9 mouse cellular contexts compared by ENCODE assay signal in genomic region chr11:79736232-79737006, GRCm38 (mm10).
DNase-seq lines count a peak whose midpoint lies in the region; ATAC-seq lines count a peak whose summit lies in the region.
"Had no signal": no experiment of that assay in that cellular context is flagged by ENCODE, and none has a peak within 500 bp of the region (broad histone marks: within the 10 kb centered on the region; RNA-seq: fewer than 3 reads in every experiment).

No protein-coding gene starts in this region.

- H3K27ac ChIP-seq in heart, embryonic 14.5 days (replicated peaks in 1 of 2; ENCODE audit: control insufficient read depth in 1 of 2, insufficient read depth in 1 of 2, low read depth in 2 of 2, low read length in 2 of 2) = peak overlapping the region; percentile 52 to 82
- H3K27ac ChIP-seq in hindbrain, embryonic 14.5 days = no peak overlapping the region
- no peak overlapping the region for H3K27ac ChIP-seq in midbrain, embryonic 13.5 days

- WGBS in heart, embryonic 14.5 days = 71% methylated on average over 15 of the region's 15 CpGs
- 77% methylated on average over 15 of the region's 15 CpGs for WGBS in hindbrain, embryonic 14.5 days
- WGBS in midbrain, embryonic 13.5 days = 82% methylated on average over 15 of the region's 15 CpGs

- H3K36me3 ChIP-seq in heart, embryonic 14.5 days (ENCODE audit: control insufficient read depth, insufficient read depth, low read length) = no peaks in the 10 kb centered on the region
- H3K36me3 ChIP-seq in hindbrain, embryonic 14.5 days (replicated peaks; ENCODE audit: control insufficient read depth, insufficient read depth) = no peaks in the 10 kb centered on the region
- H3K36me3 ChIP-seq in midbrain, embryonic 13.5 days = no peaks in the 10 kb centered on the region
- H3K36me3 ChIP-seq: G1E had no signal

- H3K9ac ChIP-seq in heart, embryonic 14.5 days (ENCODE audit: low read length) = no peak overlapping the region
- 0 out of 2 replicates have a peak overlapping the region, but pooled peaks have one; percentile 8 for H3K9ac ChIP-seq in hindbrain, embryonic 14.5 days
- H3K9ac ChIP-seq in midbrain, embryonic 13.5 days (replicated peaks) = no peak overlapping the region

- peak; percentile 55; the same call in 1 of the 2 replicates for ATAC-seq in heart, embryonic 14.5 days (ENCODE audit: insufficient number of reproducible peaks, insufficient read depth, low FRiP score, low read depth)
- peak; percentile 43; the same call in 1 of the 2 replicates for ATAC-seq in hindbrain, embryonic 14.5 days (ENCODE audit: low FRiP score)
- ATAC-seq in midbrain, embryonic 13.5 days = peak; percentile 66

- H3K27me3 ChIP-seq in heart, embryonic 14.5 days (ENCODE audit: control insufficient read depth, insufficient read depth, low read length) = no peaks in the 10 kb centered on the region
- no peaks in the 10 kb centered on the region for H3K27me3 ChIP-seq in hindbrain, embryonic 14.5 days (ENCODE audit: control insufficient read depth, insufficient read depth, low read length)
- H3K27me3 ChIP-seq in midbrain, embryonic 13.5 days = no peaks in the 10 kb centered on the region

- no peaks in the 10 kb centered on the region for H3K9me3 ChIP-seq in heart, embryonic 14.5 days (ENCODE audit: control insufficient read depth, low read length)
- no peaks in the 10 kb centered on the region for H3K9me3 ChIP-seq in hindbrain, embryonic 14.5 days (ENCODE audit: control insufficient read depth, low read length)
- no peaks in the 10 kb centered on the region for H3K9me3 ChIP-seq in midbrain, embryonic 13.5 days
- H3K9me3 ChIP-seq: G1E had no signal

- H3K4me2 ChIP-seq in heart, embryonic 14.5 days (ENCODE audit: low read length) = peak overlapping the region; percentile 11; the same call in 1 of the 2 replicates
- H3K4me2 ChIP-seq in hindbrain, embryonic 14.5 days (replicated peaks) = no peak overlapping the region
- H3K4me2 ChIP-seq in midbrain, embryonic 13.5 days (replicated peaks) = no peak overlapping the region

- DNase-seq in heart, adult 9 months (ENCODE audit: low spot score in 2 of 2) = no peak
- peak; percentile 63 for DNase-seq in adipocyte (ENCODE audit: low spot score)
- no peak for DNase-seq in hindbrain, embryonic 14.5 days (ENCODE audit: low spot score)
- no peak for DNase-seq in cerebellum, adult 8-10 months
- no peak for DNase-seq in kidney, adult 11 months
- no peak for DNase-seq in adrenal gland, postnatal 36 days

- H3K4me3 ChIP-seq in heart, embryonic 14.5 days (ENCODE audit: control insufficient read depth in 1 of 2, insufficient read depth in 1 of 2, low read depth in 1 of 2, low read length in 2 of 2) = no peak overlapping the region
- no peak overlapping the region for H3K4me3 ChIP-seq in hindbrain, embryonic 14.5 days (replicated peaks; ENCODE audit: low read length)
- H3K4me3 ChIP-seq in midbrain, embryonic 13.5 days (replicated peaks) = no peak overlapping the region

- peaks cover 31 to 35% of the 10 kb centered on the region in 2 experiments for H3K4me1 ChIP-seq in heart, embryonic 14.5 days (ENCODE audit: control insufficient read depth in 2 of 2, insufficient read depth in 2 of 2, low read length in 2 of 2)
- H3K4me1 ChIP-seq in hindbrain, embryonic 14.5 days (replicated peaks; ENCODE audit: control insufficient read depth, insufficient read depth, low read length) = peaks cover 4% of the 10 kb centered on the region; the same call in 1 of the 2 replicates
- peaks cover 20% of the 10 kb centered on the region for H3K4me1 ChIP-seq in midbrain, embryonic 13.5 days (replicated peaks)

Comparison
In these comparisons a context has a peak if more than half of its experiments do, and no peak if none do; other contexts are left out.
1. H3K27ac ChIP-seq: peak in heart, embryonic 14.5 days (2 of 2); none in hindbrain, embryonic 14.5 days (single experiment) and midbrain, embryonic 13.5 days (single experiment).
2. Peak in every context shown above with its lines, with median percentiles within 50 percentile points of each other: ATAC-seq.